Mouse (Mus musculus) lung, adult 2 months (tissue): Measurements from ENCODE around the gene Gbp7.

Source experiments
- CTCF ChIP-seq: fragments of 200-500 bp; IDR thresholded peaks from 2 replicates; pipeline ENCODE4 v1.5.1; 2011; ENCODE audit warnings: mild to moderate bottlenecking, low read length, control low read depth; ENCODE audit not compliant: insufficient read depth
- POLR2A ChIP-seq: fragments of 200-500 bp; IDR thresholded peaks from 2 replicates; pipeline ENCODE4 v1.6.1; 2011; ENCODE audit warnings: low read depth, mild to moderate bottlenecking, control low read depth, low read length, borderline replicate concordance; ENCODE audit errors: extremely low read depth

GRCm38 (mm10) chr3:142597923-142598322 lies 67.8 kb downstream of the Gbp7 start:
- no peak for TF ChIP-seq CTCF
- no peak for TF ChIP-seq POLR2A
